Mouse (Mus musculus) kidney, postnatal 0 days (tissue): ENCODE data around the gene Mnat1. TPM values are rescaled to one million over a fixed set of nuclear protein-coding genes. Genes with fewer than 3 reads are reported as not detected.

ENCODE experiments used
- ATAC-seq: fragments of 200-750 bp; cut with Nextera tagmentation; replicated peaks from 2 replicates; pipeline ENCODE4 v1.8.0; 2017; ENCODE audit warnings: low read depth, moderate number of reproducible peaks, moderate TSS enrichment, moderate library complexity; ENCODE audit not compliant: low FRiP score
- DNase-seq: peaks from one replicate; pipeline ENCODE4 v3.0.0-alpha.2; 2016; ENCODE audit warnings: low spot score
- H3K27ac ChIP-seq: fragments of 300-500 bp; sonication (generic); 2 replicates; pipeline ENCODE4 v1.5.1; 2014; ENCODE audit warnings: mild to moderate bottlenecking
- H3K27me3 ChIP-seq: fragments of 300-500 bp; sonication (generic); 2 replicates; pipeline ENCODE4 v1.6.1; 2014; ENCODE audit warnings: low read length, mixed read lengths; ENCODE audit not compliant: insufficient read depth
- H3K36me3 ChIP-seq: fragments of 300-500 bp; sonication (generic); 2 replicates; pipeline ENCODE4 v1.6.1; 2014; ENCODE audit warnings: low read length, mixed read lengths; ENCODE audit not compliant: insufficient read depth
- H3K4me1 ChIP-seq: fragments of 300-500 bp; sonication (generic); replicated peaks from 2 replicates; pipeline ENCODE4 v1.6.1; 2014; ENCODE audit warnings: antibody characterized with exemption, low read length, mixed read lengths; ENCODE audit not compliant: insufficient read depth
- H3K4me2 ChIP-seq: fragments of 300-500 bp; sonication (generic); 2 replicates; pipeline ENCODE4 v1.6.1; 2014; ENCODE audit warnings: mild to moderate bottlenecking, low read length, moderate library complexity, mixed read lengths
- H3K4me3 ChIP-seq: fragments of 300-500 bp; sonication (generic); replicated peaks from 2 replicates; pipeline ENCODE4 v1.5.1; 2014; ENCODE audit warnings: low read depth, low read length
- H3K9ac ChIP-seq: fragments of 300-500 bp; sonication (generic); 2 replicates; pipeline ENCODE4 v1.6.1; 2014; ENCODE audit warnings: low read depth, low read length
- H3K9me3 ChIP-seq: fragments of 300-500 bp; sonication (generic); replicated peaks from 2 replicates; pipeline ENCODE4 v1.6.1; 2016; ENCODE audit warnings: low read length, inconsistent platforms, mixed read lengths
- CTCF ChIP-seq: IDR thresholded peaks from 2 replicates; pipeline ENCODE4 v1.5.1; 2016; ENCODE audit warnings: antibody characterized with exemption, low read depth, mild to moderate bottlenecking, moderate library complexity
- WGBS: fragments of 180-500 bp; shearing (Covaris S2); extraction: QIAGEN DNeasy Blood & Tissue Kit; methylation state at CpG from one replicate; pipeline ENCODE4 v1.1.7; 2014; 5-methylcytosine and 5-hydroxymethylcytosine counted together
- polyA plus RNA-seq: library from polyadenylated mRNA; unstranded; fragments of >200 nt; fragmentation: Nextera tagmentation; extraction: Ambion mirVana; gene quantifications from 2 replicates; pipeline ENCODE4 v1.2.1, GENCODE M21; 2015

The Mnat1 gene
- polyA plus RNA-seq, 1 experiment from 2014 or later, result 38.0 TPM

DNA sequence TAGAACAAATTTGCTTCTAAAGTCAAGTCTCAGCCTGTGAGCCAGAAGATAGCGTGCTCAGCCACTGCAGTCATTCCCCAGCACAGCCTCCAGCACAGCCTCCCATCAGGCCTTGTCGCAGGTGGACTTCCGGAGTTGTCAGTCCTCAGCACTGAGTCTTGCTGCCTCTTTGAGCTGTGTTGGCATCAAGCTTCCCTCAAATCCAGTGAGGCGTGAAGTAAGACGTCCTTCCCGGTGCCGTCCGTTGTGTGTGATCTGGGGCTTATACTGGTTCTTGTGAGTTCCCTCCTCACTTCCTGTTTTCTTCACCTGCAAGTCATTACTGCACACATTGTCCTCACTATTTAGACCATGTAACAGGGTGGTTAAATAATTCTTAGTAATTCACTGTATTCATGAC lies 60.4 kb downstream of the Mnat1 start:
- no peak overlapping the region for H3K4me2 ChIP-seq
- TF ChIP-seq CTCF, result no peak
- DNase-seq, result no peak
- H3K4me1 ChIP-seq, result no peaks in the 10 kb centered on the region
- WGBS, result 63% methylated on average over 8 of the region's 8 CpGs
- H3K27ac ChIP-seq, result no peak overlapping the region
- H3K27me3 ChIP-seq, result no peaks in the 10 kb centered on the region
- ATAC-seq, result no peak
- H3K9ac ChIP-seq, result no peak overlapping the region
- H3K36me3 ChIP-seq, result peaks cover 7% of the 10 kb centered on the region; the same call in 1 of the 2 replicates
- H3K9me3 ChIP-seq, result no peaks in the 10 kb centered on the region
- no peak overlapping the region for H3K4me3 ChIP-seq

- no peak overlapping the region for H3K9ac ChIP-seq
- no peak overlapping the region for H3K27ac ChIP-seq
- H3K9me3 ChIP-seq, result no peaks in the 10 kb centered on the region
- H3K4me3 ChIP-seq, result no peak overlapping the region
- H3K4me1 ChIP-seq, result no peaks in the 10 kb centered on the region
- DNase-seq (no peak), ATAC-seq (no peak)
- H3K4me2 ChIP-seq, result no peak overlapping the region
- no peaks in the 10 kb centered on the region for H3K27me3 ChIP-seq
- 92% methylated on average over 6 of the region's 6 CpGs for WGBS
- TF ChIP-seq CTCF, result no peak
- no peaks in the 10 kb centered on the region for H3K36me3 ChIP-seq
These were observed 73.8 kb downstream of the Mnat1 start for GRCm38 (mm10) chr12:73197363-73197762.

GRCm38 (mm10) chr12:73198451-73198850 lies 74.9 kb downstream of the Mnat1 start:
- TF ChIP-seq CTCF, result no peak
- Histone ChIP-seq H3K4me2 (no peak overlapping the region), H3K27me3 (no peaks in the 10 kb centered on the region), H3K4me3 (no peak overlapping the region), H3K36me3 (no peaks in the 10 kb centered on the region), H3K9ac (no peak overlapping the region), H3K4me1 (no peaks in the 10 kb centered on the region), H3K27ac (no peak overlapping the region), H3K9me3 (no peaks in the 10 kb centered on the region)
- 75% methylated on average over 1 of the region's 1 CpGs for WGBS
- ATAC-seq (no peak), DNase-seq (no peak)

- no peak overlapping the region for H3K4me2 ChIP-seq
- H3K9ac ChIP-seq, result no peak overlapping the region
- H3K4me3 ChIP-seq, result no peak overlapping the region
- H3K27ac ChIP-seq, result no peak overlapping the region
- H3K9me3 ChIP-seq, result no peaks in the 10 kb centered on the region
- 43% methylated on average over 7 of the region's 7 CpGs for WGBS
- H3K36me3 ChIP-seq, result no peaks in the 10 kb centered on the region
- no peaks in the 10 kb centered on the region for H3K27me3 ChIP-seq
- H3K4me1 ChIP-seq, result no peaks in the 10 kb centered on the region
- ATAC-seq (no peak), DNase-seq (peak; percentile 69)
- no peak for TF ChIP-seq CTCF
These were observed 75.9 kb downstream of the Mnat1 start for GRCm38 (mm10) chr12:73199375-73199774.

DNA sequence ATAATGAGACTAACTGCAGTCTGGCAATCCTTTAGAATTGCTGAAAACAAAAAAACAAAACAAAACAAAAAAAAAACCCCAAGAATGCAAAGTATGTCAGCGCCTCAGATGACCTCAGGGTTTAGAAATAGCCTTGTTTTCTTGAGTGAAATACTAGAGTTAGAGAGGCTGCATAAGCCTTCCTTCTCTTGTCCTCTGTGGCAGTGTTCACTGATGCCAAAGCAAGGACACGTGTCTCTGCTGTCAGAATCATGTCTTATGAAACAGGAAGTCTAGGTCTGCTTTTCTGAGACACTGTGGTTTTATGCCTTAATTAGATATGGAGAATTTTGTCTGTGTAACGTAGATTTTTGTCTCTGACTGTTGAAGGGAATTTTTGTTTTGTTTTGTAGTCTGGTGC lies 78.1 kb downstream of the Mnat1 start:
- Histone ChIP-seq H3K9ac (no peak overlapping the region), H3K4me2 (no peak overlapping the region), H3K36me3 (no peaks in the 10 kb centered on the region), H3K4me1 (no peaks in the 10 kb centered on the region), H3K27ac (no peak overlapping the region), H3K9me3 (no peaks in the 10 kb centered on the region), H3K4me3 (no peak overlapping the region), H3K27me3 (no peaks in the 10 kb centered on the region)
- WGBS, result 49% methylated on average over 3 of the region's 3 CpGs
- ATAC-seq (no peak), DNase-seq (peak; percentile 66)
- TF ChIP-seq CTCF, result no peak

DNA sequence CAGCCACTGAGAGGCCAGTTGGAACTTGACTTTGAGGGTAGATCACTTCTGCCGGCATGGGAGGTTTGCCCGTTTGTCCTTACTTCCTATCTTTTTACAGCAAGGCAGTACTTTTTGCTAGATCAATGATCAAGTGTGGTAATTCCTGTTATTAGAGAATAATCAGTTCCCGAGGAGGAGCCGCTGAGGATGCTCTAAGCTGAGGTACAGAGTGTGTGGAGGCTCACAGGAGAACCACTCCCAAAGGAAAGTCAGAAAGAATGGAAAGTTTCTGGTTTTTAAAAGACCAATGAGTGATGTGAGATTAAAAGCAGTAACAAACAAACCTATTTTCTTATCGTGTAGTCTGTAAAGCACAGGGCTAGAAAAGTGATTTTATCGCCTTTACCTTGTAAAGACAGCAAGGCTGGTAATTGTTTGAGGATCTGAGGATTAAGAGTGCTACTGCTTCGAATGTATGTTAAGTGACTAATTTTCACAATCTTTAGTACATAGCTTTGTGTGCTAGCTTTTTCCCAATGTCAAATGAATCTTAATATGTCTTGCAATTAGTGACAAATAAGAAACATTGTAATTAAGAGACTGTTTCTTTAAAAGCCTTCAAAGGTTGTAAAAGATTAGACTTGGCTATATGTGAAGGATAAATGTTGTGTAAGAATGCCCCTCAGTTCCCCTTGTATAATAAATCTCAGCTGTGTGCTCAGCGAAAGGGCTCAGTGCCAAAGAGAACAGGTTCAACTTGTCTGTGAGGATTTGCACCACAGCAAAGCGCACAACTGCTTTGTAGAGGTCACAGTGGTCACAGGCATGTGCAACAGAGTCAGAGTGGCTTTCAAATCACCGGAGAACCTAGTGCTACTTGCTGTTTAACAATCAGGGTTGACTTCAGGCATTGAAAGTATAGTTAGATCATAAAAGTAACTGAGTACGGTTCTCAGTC lies 82.5 kb downstream of the Mnat1 start:
- no peak for TF ChIP-seq CTCF
- Histone ChIP-seq H3K27me3 (no peaks in the 10 kb centered on the region), H3K4me2 (no peak overlapping the region), H3K9ac (no peak overlapping the region), H3K27ac (peak overlapping the region; percentile 73), H3K36me3 (no peaks in the 10 kb centered on the region), H3K4me3 (no peak overlapping the region), H3K4me1 (no peaks in the 10 kb centered on the region), H3K9me3 (no peaks in the 10 kb centered on the region)
- WGBS, result 52% methylated on average over 11 of the region's 11 CpGs
- ATAC-seq, result no peak
- peak; percentile 83 for DNase-seq
